Mouse (Mus musculus) heart, adult 2 months (tissue): ENCODE data around the gene Fnip1. TPM values are rescaled to one million over a fixed set of nuclear protein-coding genes. Genes with fewer than 3 reads are reported as not detected.

Source experiments
- DNase-seq, 2 experiments: peaks; one replicate each; pipeline ENCODE4 v3.0.0; 2021
- H3K27ac ChIP-seq: fragments of 200-600 bp; 2 replicates; pipeline ENCODE4 v1.8.1; 2022
- H3K27me3 ChIP-seq: fragments of 200-500 bp; 2 replicates; pipeline ENCODE4 v1.6.1; 2012; ENCODE audit warnings: mild to moderate bottlenecking, low read length, inconsistent platforms, mixed read lengths; ENCODE audit not compliant: control insufficient read depth, insufficient read depth
- H3K36me3 ChIP-seq: fragments of 200-500 bp; 2 replicates; pipeline ENCODE4 v1.6.1; 2012; ENCODE audit warnings: low read length, inconsistent platforms; ENCODE audit not compliant: control insufficient read depth, insufficient read depth
- H3K4me1 ChIP-seq: fragments of 200-500 bp; 2 replicates; pipeline ENCODE4 v1.6.1; 2011; ENCODE audit warnings: low read length; ENCODE audit not compliant: control insufficient read depth, insufficient read depth
- H3K4me3 ChIP-seq: fragments of 200-600 bp; 2 replicates; pipeline ENCODE4 v1.8.1; 2022
- H3K79me2 ChIP-seq: fragments of 200-500 bp; replicated peaks from 2 replicates; pipeline ENCODE4 v1.6.1; 2012; ENCODE audit warnings: mild to moderate bottlenecking, inconsistent platforms, low read length, moderate library complexity, mixed read lengths; ENCODE audit not compliant: control insufficient read depth, insufficient read depth
- H3K9ac ChIP-seq: fragments of 200-500 bp; 2 replicates; pipeline ENCODE4 v1.6.1; 2012; ENCODE audit warnings: low read depth, mild to moderate bottlenecking, control low read depth, inconsistent platforms, low read length, mixed read lengths
- CTCF ChIP-seq: fragments of 200-600 bp; IDR thresholded peaks from 2 replicates; pipeline ENCODE4 v1.8.1; 2022; ENCODE audit warnings: antibody characterized with exemption, mild to moderate bottlenecking, moderate library complexity
- EP300 ChIP-seq: fragments of 200-500 bp; IDR thresholded peaks from 2 replicates; pipeline ENCODE4 v1.6.1; 2011; ENCODE audit warnings: low read depth, low read length, control low read depth; ENCODE audit not compliant: insufficient read depth
- POLR2A ChIP-seq: fragments of 200-500 bp; IDR thresholded peaks from 2 replicates; pipeline ENCODE4 v1.6.1; 2011; ENCODE audit warnings: mild to moderate bottlenecking, low read depth, low read length, control low read depth; ENCODE audit not compliant: insufficient read depth
- WGBS: fragments of 180-500 bp; shearing (Covaris S2); methylation state at CpG from one replicate; pipeline ENCODE4 v1.1.7; 2018; 5-methylcytosine and 5-hydroxymethylcytosine counted together
- intact Hi-C: fragments of 180-260 bp; cut with DNase I; formaldehyde crosslinking; loops from one replicate; pipeline ENCODE4 v1.15.1; 2025
- polyA plus RNA-seq: library from polyadenylated mRNA; depleted of rRNA; stranded (reverse); fragments of >200 nt; gene quantifications from 2 replicates; pipeline ENCODE4 v1.2.3, GENCODE M21; 2012
- total RNA-seq, 2 experiments: library from RNA; stranded (reverse); gene quantifications; 2 replicates each; pipeline ENCODE4 v1.2.3; 2021

The Fnip1 gene
- total and polyA plus RNA-seq, 3 experiments, result 4.8 to 42.9 (median 30.4) TPM

GRCm38 (mm10) chr11:54404885-54405284, 33.1 kb upstream of the Fnip1 start:
- Histone ChIP-seq H3K79me2 (no peaks in the 10 kb centered on the region), H3K4me1 (no peaks in the 10 kb centered on the region), H3K9ac (no peak overlapping the region), H3K27me3 (no peaks in the 10 kb centered on the region), H3K4me3 (no peak overlapping the region), H3K27ac (no peak overlapping the region), H3K36me3 (no peaks in the 10 kb centered on the region)
- intact Hi-C loops, result no loop called here
- DNase-seq, result no peak
- TF ChIP-seq CTCF, result no peak
- TF ChIP-seq EP300, result no peak
- no peak for TF ChIP-seq POLR2A
- 63% methylated on average over 4 of the region's 4 CpGs for WGBS

- TF ChIP-seq EP300 (no peak), POLR2A (no peak), CTCF (no peak)
- intact Hi-C loops, result no loop called here
- no peak overlapping the region for H3K9ac ChIP-seq
These were observed 31.0 kb upstream of the Fnip1 start for GRCm38 (mm10) chr11:54406930-54407546.

GRCm38 (mm10) chr11:54410612-54411011, 27.4 kb upstream of the Fnip1 start:
- H3K79me2 ChIP-seq, result no peaks in the 10 kb centered on the region
- TF ChIP-seq POLR2A, result no peak
- TF ChIP-seq CTCF, result peak; percentile 45
- no peak for TF ChIP-seq EP300
- no peak overlapping the region for H3K4me3 ChIP-seq
- no peaks in the 10 kb centered on the region for H3K36me3 ChIP-seq
- H3K4me1 ChIP-seq, result peaks cover 2% of the 10 kb centered on the region
- no peak overlapping the region for H3K9ac ChIP-seq
- intact Hi-C loops, result no loop called here
- DNase-seq, result no peak
- no peaks in the 10 kb centered on the region for H3K27me3 ChIP-seq
- no peak overlapping the region for H3K27ac ChIP-seq

More at GRCm38 (mm10) chr11:54406930-54407546, 31.0 kb upstream of the Fnip1 start:
- Histone ChIP-seq H3K27ac (no peak overlapping the region), H3K79me2 (no peaks in the 10 kb centered on the region), H3K4me1 (no peaks in the 10 kb centered on the region), H3K4me3 (no peak overlapping the region), H3K27me3 (no peaks in the 10 kb centered on the region), H3K36me3 (no peaks in the 10 kb centered on the region)
- 62% methylated on average over 4 of the region's 4 CpGs for WGBS
- no peak for DNase-seq

GRCm38 (mm10) chr11:54413017-54413416, 25.0 kb upstream of the Fnip1 start:
- intact Hi-C loops, result no loop called here
- H3K4me3 ChIP-seq, result no peak overlapping the region
- no peak overlapping the region for H3K27ac ChIP-seq
- H3K36me3 ChIP-seq, result no peaks in the 10 kb centered on the region
- peaks cover 2% of the 10 kb centered on the region for H3K4me1 ChIP-seq
- H3K9ac ChIP-seq, result no peak overlapping the region
- no peaks in the 10 kb centered on the region for H3K79me2 ChIP-seq
- 5% methylated on average over 6 of the region's 6 CpGs for WGBS
- H3K27me3 ChIP-seq, result no peaks in the 10 kb centered on the region
- TF ChIP-seq CTCF, result no peak
- no peak for DNase-seq

- Histone ChIP-seq H3K79me2 (no peaks in the 10 kb centered on the region), H3K4me3 (no peak overlapping the region), H3K4me1 (no peaks in the 10 kb centered on the region), H3K27ac (no peak overlapping the region), H3K27me3 (no peaks in the 10 kb centered on the region), H3K36me3 (no peaks in the 10 kb centered on the region), H3K9ac (no peak overlapping the region)
- WGBS, result 43% methylated on average over 4 of the region's 4 CpGs
- no peak for DNase-seq
- intact Hi-C loops, result loop anchor here (5.0 kb wide), 1 partner anchor 111 kb away; no protein-coding TSS in a partner anchor
- TF ChIP-seq CTCF (peak; percentile 60), POLR2A (no peak), EP300 (0 out of 2 replicates have a peak, but pooled peaks have one; percentile 28)
These were observed 15.0 kb upstream of the Fnip1 start for GRCm38 (mm10) chr11:54423007-54423406.

- Histone ChIP-seq H3K4me1 (no peaks in the 10 kb centered on the region), H3K27ac (no peak overlapping the region), H3K79me2 (no peaks in the 10 kb centered on the region), H3K36me3 (no peaks in the 10 kb centered on the region), H3K4me3 (no peak overlapping the region), H3K9ac (no peak overlapping the region), H3K27me3 (no peaks in the 10 kb centered on the region)
- intact Hi-C loops, result no loop called here
- DNase-seq, result no peak
- WGBS, result 53% methylated on average over 5 of the region's 5 CpGs
- TF ChIP-seq EP300, result no peak
- no peak for TF ChIP-seq CTCF
- no peak for TF ChIP-seq POLR2A
These were observed 11.7 kb upstream of the Fnip1 start for GRCm38 (mm10) chr11:54426267-54426666.
